ENCODE assay signal across 17 mouse cellular contexts in genomic region chr2:110058424-110058823, GRCm38 (mm10).
"Had no signal": no experiment of that assay in that cellular context is flagged by ENCODE, and none has a peak within 500 bp of the region (broad histone marks: within the 10 kb centered on the region; RNA-seq: fewer than 3 reads in every experiment).

No protein-coding gene starts in this region.

- H3K9ac ChIP-seq: limb, embryonic 12.5 days; liver, embryonic 12.5 days; liver, embryonic 15.5 days; lung, embryonic 15.5 days; midbrain, embryonic 13.5 days had no signal

- H3K4me1 ChIP-seq: limb, embryonic 12.5 days; liver, embryonic 12.5 days; liver, embryonic 15.5 days; lung, embryonic 15.5 days; megakaryocyte, embryonic 14.5 days; midbrain, embryonic 13.5 days had no signal

- H3K4me2 ChIP-seq: limb, embryonic 12.5 days; liver, embryonic 12.5 days; liver, embryonic 15.5 days; lung, embryonic 15.5 days; midbrain, embryonic 13.5 days had no signal

- ATAC-seq: intestine, postnatal 0 days; liver, embryonic 12.5 days; midbrain, embryonic 13.5 days had no signal

- H3K36me3 ChIP-seq: limb, embryonic 12.5 days; liver, embryonic 12.5 days; liver, embryonic 15.5 days; lung, embryonic 15.5 days; midbrain, embryonic 10.5 days; midbrain, embryonic 13.5 days had no signal

- H3K27me3 ChIP-seq: limb, embryonic 12.5 days; liver, embryonic 12.5 days; liver, embryonic 15.5 days; lung, embryonic 15.5 days; megakaryocyte, embryonic 14.5 days; midbrain, embryonic 13.5 days had no signal

- H3K9me3 ChIP-seq: limb, embryonic 12.5 days; liver, embryonic 12.5 days; liver, embryonic 15.5 days; lung, embryonic 15.5 days; midbrain, embryonic 10.5 days; midbrain, embryonic 13.5 days had no signal

- H3K27ac ChIP-seq: left cerebral cortex, adult 2 months; limb, embryonic 12.5 days; liver, embryonic 12.5 days; liver, embryonic 15.5 days; lung, embryonic 15.5 days; midbrain, embryonic 10.5 days; midbrain, embryonic 13.5 days had no signal

- H3K4me3 ChIP-seq: left cerebral cortex, adult 2 months; limb, embryonic 12.5 days; liver, embryonic 12.5 days; liver, embryonic 15.5 days; lung, embryonic 15.5 days; megakaryocyte, embryonic 14.5 days; midbrain, embryonic 10.5 days; midbrain, embryonic 13.5 days had no signal

- DNase-seq: kidney, postnatal 10 days; layer of hippocampus, postnatal 36 days; liver; lung, adult 18-20 months; lung, postnatal 10 days; lung, postnatal 36 days; thymus, adult 18-20 months; thymus, postnatal 36 days had no signal
